Mouse (Mus musculus): Measurements from ENCODE around the gene Galnt13.
"Not testable (repeated sequence)": the region's sequence is repeated elsewhere in the genome, so short reads cannot be mapped to it uniquely, and the experiment has no call there.

The Galnt13 gene

GRCm38 (mm10) chr2:54435937-54436735, at the start of gene Galnt13:
TSS of gene Galnt13 (plus strand) at chr2:54436317.
- CTCF ChIA-PET, result no interaction called here

- CTCF ChIA-PET, result no interaction called here
Measured at GRCm38 (mm10) chr2:54431060-54431459, 5.1 kb upstream of the Galnt13 start.

- CTCF ChIA-PET, result no interaction called here
Measured at GRCm38 (mm10) chr2:54435380-54435779, 737 bp upstream of the Galnt13 start.

- CTCF ChIA-PET, result no interaction called here
Measured at GRCm38 (mm10) chr2:54436736-54437500, 801 bp downstream of the Galnt13 start.

GRCm38 (mm10) chr2:54437501-54437830, 1.3 kb downstream of the Galnt13 start:
- CTCF ChIA-PET, result no interaction called here

DNA sequence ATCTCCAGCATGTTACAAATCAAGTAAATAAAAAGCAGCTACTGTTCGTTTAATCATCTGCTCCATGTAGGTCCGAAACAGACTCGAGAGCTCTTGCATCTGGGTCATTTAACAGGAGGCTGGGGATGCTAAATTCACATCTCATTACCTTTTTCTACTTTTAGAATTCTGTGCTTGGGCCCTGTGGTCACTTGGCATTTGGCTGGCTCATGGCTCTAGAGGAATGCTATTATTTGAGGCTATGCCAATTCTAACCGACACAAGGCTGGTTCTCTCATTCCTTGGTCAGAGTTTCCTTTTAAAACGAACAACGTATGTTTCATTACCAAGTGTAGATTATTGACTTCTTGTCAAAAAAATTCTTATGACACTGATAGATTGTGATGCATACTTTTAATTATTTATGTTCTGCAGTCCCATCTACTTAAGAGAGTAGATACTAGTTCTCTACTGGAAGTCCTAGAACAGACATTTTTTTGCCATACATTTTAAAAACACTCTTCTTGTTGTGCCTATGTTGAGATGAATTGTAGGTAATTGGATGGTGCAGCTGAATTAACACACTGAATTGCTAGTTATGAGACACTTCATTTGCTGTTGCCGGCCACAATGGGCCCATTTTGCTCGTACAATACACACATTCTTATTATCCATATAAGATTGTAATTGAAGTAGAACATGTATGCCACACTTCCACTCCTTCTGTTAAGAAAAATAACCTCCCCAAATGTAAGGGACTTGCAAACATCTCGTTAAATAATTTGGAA, 6.8 kb downstream of the Galnt13 start:
- CTCF ChIA-PET, result no interaction called here

DNA sequence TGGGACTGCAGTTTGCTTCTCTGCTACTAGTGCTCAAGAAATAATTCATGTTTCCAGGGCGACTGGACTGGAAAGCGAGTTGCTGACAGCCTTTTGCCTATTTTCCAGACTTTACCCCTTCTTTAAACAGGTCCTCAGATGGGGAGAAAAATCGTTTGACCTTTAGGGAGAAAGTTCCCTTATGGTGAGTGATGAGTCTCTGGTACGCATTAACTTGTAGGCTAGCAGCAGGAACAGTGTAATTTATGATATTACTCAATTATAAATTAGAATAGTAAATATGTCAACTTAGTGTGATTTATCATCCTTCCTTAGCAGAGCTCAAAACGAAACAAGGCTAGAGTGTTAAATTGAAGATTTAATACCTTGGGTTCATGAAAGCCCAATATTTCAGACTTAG, 47.3 kb downstream of the Galnt13 start:
- CTCF ChIA-PET, result no interaction called here

- CTCF ChIA-PET, result no interaction called here
Measured at GRCm38 (mm10) chr2:54522989-54523388, 86.9 kb downstream of the Galnt13 start.

- CTCF ChIA-PET, result no interaction called here
Measured at GRCm38 (mm10) chr2:54527073-54527472, 91.0 kb downstream of the Galnt13 start.

DNA sequence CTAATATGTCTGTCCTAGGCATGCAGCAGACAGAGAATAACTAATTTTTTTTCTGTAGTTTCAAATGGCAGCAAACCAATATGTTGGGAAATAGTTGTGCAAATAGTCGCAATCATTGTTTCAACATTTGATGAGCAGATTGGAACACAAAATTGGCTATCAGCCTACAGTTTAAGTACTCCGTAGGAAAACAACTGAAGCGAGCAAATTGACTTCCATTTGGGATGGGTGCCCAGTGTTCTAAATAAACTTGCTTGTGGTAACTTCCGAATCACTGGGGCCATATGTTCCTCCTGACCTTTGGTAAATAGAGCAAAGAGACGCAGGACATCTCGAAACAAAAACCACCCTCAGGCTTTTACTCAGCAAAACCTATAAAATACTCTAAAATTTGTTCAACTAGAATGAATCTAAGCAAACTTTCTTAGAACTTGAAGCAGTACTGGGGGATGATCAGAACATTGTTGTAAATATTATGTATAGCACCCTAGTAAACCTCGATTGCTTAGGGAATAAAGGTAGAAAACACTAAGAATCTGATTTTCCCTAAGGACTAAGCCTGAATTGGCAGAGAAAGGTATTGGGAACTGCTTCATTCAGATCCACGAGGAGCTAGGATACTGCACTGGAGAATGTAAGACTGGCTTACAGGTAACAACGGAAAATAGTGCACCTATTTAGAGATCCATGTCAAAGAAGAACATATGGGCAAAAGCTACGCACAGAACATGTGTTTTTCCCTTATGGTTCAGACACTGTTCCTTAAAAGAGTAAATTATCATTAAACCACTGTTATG, 122.4 kb downstream of the Galnt13 start:
- CTCF ChIA-PET, result no interaction called here

DNA sequence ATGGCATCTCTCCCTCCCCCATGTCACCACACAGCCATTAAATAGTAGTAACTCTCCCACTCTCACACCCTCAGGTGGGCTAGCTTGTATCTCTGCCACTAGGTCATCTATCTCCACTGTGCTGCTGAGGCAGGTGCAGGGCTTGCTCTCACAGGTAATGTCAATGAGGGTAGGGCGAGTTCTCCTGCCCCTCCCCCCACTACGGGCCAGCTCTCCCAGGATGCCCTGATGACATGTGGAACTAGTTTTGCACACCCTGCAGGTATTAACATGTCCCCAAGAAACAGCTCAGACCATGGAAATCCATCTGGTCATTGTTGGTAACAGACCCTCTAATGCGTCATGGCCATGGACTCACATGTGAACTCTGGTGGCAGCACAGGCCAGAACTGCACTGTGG, 129.0 kb downstream of the Galnt13 start:
- CTCF ChIA-PET, result no interaction called here

DNA sequence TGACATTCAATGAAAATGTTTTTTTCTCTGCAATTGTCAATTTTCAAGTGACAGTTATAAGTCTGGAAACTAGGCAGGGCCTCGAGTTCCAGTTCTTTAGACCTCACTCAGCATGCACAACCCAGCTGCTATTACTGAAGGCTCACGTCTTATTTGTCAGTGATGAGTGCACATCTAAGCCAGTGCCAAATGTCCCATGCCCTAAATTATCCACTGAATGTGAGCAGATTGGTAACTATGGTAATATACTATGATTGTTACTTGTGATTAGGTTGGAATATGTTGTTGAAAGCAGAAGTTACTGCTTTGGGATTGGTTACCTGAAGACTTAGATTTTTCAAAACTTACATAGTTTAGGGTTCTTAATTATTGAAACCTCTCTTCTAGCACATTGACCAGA, 131.1 kb downstream of the Galnt13 start:
- CTCF ChIA-PET, result no interaction called here

GRCm38 (mm10) chr2:54567632-54568031, 131.5 kb downstream of the Galnt13 start:
- CTCF ChIA-PET, result no interaction called here

- CTCF ChIA-PET, result not testable (repeated sequence)
Measured at GRCm38 (mm10) chr2:54713817-54714216, 277.7 kb downstream of the Galnt13 start.

DNA sequence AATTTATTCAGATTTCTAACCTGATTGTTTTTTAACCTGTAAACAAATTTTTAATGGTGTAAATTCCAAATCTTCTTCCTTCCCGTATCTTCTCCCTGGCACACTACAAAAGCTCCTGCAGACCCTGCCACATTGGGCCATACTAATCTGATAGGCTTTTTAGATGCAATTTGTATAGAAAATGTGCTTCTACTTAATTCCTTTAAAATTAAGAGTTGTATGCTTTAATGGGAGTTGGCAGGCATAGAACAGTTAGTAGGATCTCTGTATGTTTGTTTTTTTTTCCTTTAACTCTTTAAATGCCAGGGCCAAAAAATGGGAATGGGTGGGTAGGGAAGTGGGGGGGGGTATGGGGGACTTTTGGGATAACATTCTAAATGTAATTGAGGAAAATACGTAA, 315.1 kb downstream of the Galnt13 start:
- CTCF ChIA-PET, result no interaction called here

DNA sequence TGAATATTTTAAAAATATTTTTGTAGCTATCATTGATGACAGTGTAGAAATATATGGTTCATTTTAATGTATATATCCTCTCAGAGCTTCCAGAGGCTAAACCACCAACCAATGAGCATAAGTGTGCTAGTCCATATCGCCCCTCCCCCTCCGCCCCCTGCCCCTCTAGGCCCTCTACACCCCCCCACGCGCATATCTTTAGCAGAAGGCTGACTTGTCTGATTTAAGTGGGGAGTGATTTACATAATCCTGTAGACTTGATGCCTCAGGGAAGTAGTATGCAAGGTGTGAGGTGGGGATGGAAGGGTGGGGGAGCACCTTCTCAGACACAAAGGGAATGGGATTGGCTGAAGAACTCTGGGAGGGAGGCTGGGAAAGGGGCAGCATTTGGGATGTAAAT, 323.7 kb downstream of the Galnt13 start:
- CTCF ChIA-PET, result no interaction called here

DNA sequence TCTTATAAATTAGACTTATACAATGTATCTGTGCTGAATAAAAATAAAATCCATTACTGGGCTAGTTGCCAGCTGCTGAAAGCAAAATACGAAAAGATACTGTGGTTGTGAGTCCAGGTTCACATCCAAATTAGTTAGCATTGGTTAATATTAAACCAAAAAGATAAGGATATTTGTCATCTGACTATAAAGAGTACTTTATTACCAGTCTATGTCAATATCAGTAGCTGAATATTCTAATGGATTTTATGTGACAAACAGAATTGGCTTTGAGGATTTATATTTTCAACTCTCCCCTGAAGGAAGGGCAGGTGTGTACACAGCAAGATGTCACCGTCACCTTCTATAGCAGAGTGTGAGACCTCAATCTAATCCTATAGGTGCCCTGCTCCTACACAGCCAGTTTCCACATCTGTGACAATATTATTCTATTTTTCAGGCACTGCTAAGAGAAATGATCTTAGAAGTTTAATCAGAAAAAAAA, 342.7 kb downstream of the Galnt13 start:
- CTCF ChIA-PET, result no interaction called here

DNA sequence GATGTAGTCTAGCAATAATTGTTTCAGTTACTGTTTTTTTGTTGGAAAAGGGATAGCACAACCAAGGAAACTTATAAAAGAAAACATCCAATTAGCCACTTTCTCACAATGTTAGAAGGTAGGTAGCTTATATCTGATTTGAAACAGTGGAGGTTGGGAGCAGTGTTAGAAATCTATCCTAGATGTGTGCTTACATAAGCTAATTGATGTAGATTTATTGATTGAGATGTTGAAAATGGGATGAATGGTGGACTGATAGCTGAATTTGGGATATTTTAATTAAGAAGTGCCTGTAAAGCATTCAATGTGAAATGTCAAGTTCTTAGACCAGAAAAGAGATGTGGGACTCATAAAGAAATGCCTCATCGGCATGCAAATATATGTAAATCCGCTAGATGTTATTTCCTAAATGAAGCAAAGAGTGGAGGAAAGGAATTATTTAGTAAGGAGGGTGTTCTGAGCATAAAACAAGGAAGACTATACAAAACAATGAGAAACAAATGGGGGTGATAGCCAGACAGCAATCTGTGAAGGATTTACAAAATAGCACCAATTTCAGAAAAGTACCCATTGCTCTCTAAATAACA, 377.6 kb downstream of the Galnt13 start:
- CTCF ChIA-PET, result no interaction called here

- CTCF ChIA-PET, result no interaction called here
Measured at GRCm38 (mm10) chr2:54841245-54841644, 405.1 kb downstream of the Galnt13 start.

GRCm38 (mm10) chr2:54906282-54907060, 470.4 kb downstream of the Galnt13 start:
- CTCF ChIA-PET, result no interaction called here

Measured in spleen, embryonic (tissue).